Mouse (Mus musculus) forebrain, embryonic 11.5 days (tissue): ENCODE data around the gene Cd3d. TPM values are rescaled to one million over a fixed set of nuclear protein-coding genes. Genes with fewer than 3 reads are reported as not detected.
A peak's percentile ranks its signal among the peaks of the same experiment; 100 is the strongest.

Experiments
- ATAC-seq: fragments of 200-750 bp; cut with Nextera tagmentation; replicated peaks from 2 replicates; pipeline ENCODE4 v1.8.0; 2017; ENCODE audit warnings: moderate TSS enrichment; ENCODE audit not compliant: low FRiP score
- DNase-seq: peaks from one replicate; pipeline ENCODE4 v3.0.0-alpha.2; 2017; ENCODE audit warnings: low spot score
- H3K27ac ChIP-seq: fragments of 300-500 bp; sonication (generic); 2 replicates; pipeline ENCODE4 v1.5.1; 2014; ENCODE audit warnings: low read depth, low read length
- H3K27me3 ChIP-seq: fragments of 300-500 bp; sonication (generic); 2 replicates; pipeline ENCODE4 v1.6.1; 2014; ENCODE audit warnings: mild to moderate bottlenecking, low read length, mixed read lengths; ENCODE audit not compliant: control insufficient read depth, insufficient read depth
- H3K36me3 ChIP-seq: fragments of 300-500 bp; sonication (generic); 2 replicates; pipeline ENCODE4 v1.6.1; 2014; ENCODE audit warnings: mild to moderate bottlenecking, low read length, moderate library complexity, mixed read lengths; ENCODE audit not compliant: control insufficient read depth, insufficient read depth
- H3K4me1 ChIP-seq: fragments of 300-500 bp; sonication (generic); replicated peaks from 2 replicates; pipeline ENCODE4 v1.6.1; 2014; ENCODE audit warnings: low read length, mixed read lengths; ENCODE audit not compliant: control insufficient read depth, insufficient read depth
- H3K4me2 ChIP-seq: fragments of 300-500 bp; sonication (generic); 2 replicates; pipeline ENCODE4 v1.6.1; 2014; ENCODE audit warnings: low read depth, mild to moderate bottlenecking, low read length, moderate library complexity, mixed read lengths; ENCODE audit not compliant: severe bottlenecking
- H3K4me3 ChIP-seq: fragments of 300-500 bp; sonication (generic); 2 replicates; pipeline ENCODE4 v1.5.1; 2014; ENCODE audit warnings: low read depth, low read length
- H3K9ac ChIP-seq: fragments of 300-500 bp; sonication (generic); 2 replicates; pipeline ENCODE4 v1.6.1; 2014; ENCODE audit warnings: low read length
- H3K9me3 ChIP-seq: fragments of 300-500 bp; sonication (generic); 2 replicates; pipeline ENCODE4 v1.6.1; 2016; ENCODE audit warnings: low read length, mixed read lengths; ENCODE audit not compliant: control insufficient read depth
- WGBS: fragments of 180-500 bp; shearing (Covaris S2); extraction: QIAGEN DNeasy Blood & Tissue Kit; methylation state at CpG from one replicate; pipeline ENCODE4 v1.1.7; 2014; 5-methylcytosine and 5-hydroxymethylcytosine counted together
- polyA plus RNA-seq: library from polyadenylated mRNA; unstranded; fragments of >200 nt; fragmentation: Nextera tagmentation; extraction: Ambion mirVana; gene quantifications from 2 replicates; pipeline ENCODE4 v1.2.1, GENCODE M21; 2014

Gene Cd3d
- polyA plus RNA-seq, 1 experiment from 2014 or later, result not detected

GRCm38 (mm10) chr9:45014879-45015278 is 33.3 kb downstream of the Cd3d start:
- no peak overlapping the region for H3K9ac ChIP-seq
- H3K36me3 ChIP-seq, result no peaks in the 10 kb centered on the region
- H3K9me3 ChIP-seq, result no peaks in the 10 kb centered on the region
- no peak for DNase-seq
- no peak overlapping the region for H3K4me3 ChIP-seq
- H3K27ac ChIP-seq, result no peak overlapping the region
- no peaks in the 10 kb centered on the region for H3K4me1 ChIP-seq
- no peaks in the 10 kb centered on the region for H3K27me3 ChIP-seq
- 44% methylated on average over 2 of the region's 2 CpGs for WGBS
- no peak overlapping the region for H3K4me2 ChIP-seq
- ATAC-seq, result no peak

- Histone ChIP-seq H3K27me3 (no peaks in the 10 kb centered on the region), H3K4me1 (no peaks in the 10 kb centered on the region), H3K9ac (no peak overlapping the region), H3K27ac (no peak overlapping the region), H3K4me3 (no peak overlapping the region), H3K9me3 (no peaks in the 10 kb centered on the region), H3K4me2 (no peak overlapping the region), H3K36me3 (no peaks in the 10 kb centered on the region)
- 70% methylated on average over 3 of the region's 3 CpGs for WGBS
- DNase-seq, result no peak
- no peak for ATAC-seq
Measured at GRCm38 (mm10) chr9:45015841-45016240, 34.3 kb downstream of the Cd3d start.

- Histone ChIP-seq H3K27me3 (no peaks in the 10 kb centered on the region), H3K9me3 (no peaks in the 10 kb centered on the region), H3K4me2 (no peak overlapping the region), H3K9ac (no peak overlapping the region), H3K27ac (no peak overlapping the region), H3K4me1 (no peaks in the 10 kb centered on the region), H3K36me3 (no peaks in the 10 kb centered on the region), H3K4me3 (no peak overlapping the region)
- DNase-seq (no peak), ATAC-seq (no peak)
- 88% methylated on average over 11 of the region's 11 CpGs for WGBS
Measured at GRCm38 (mm10) chr9:45018031-45018430, 36.4 kb downstream of the Cd3d start.

GRCm38 (mm10) chr9:45022800-45023199 is 41.2 kb downstream of the Cd3d start:
- 8% methylated on average over 3 of the region's 3 CpGs for WGBS
- Histone ChIP-seq H3K27ac (no peak overlapping the region), H3K9me3 (no peaks in the 10 kb centered on the region), H3K4me1 (no peaks in the 10 kb centered on the region), H3K4me2 (no peak overlapping the region), H3K4me3 (no peak overlapping the region), H3K36me3 (no peaks in the 10 kb centered on the region), H3K27me3 (no peaks in the 10 kb centered on the region), H3K9ac (no peak overlapping the region)
- DNase-seq (peak; percentile 65), ATAC-seq (no peak)

- 67% methylated on average over 3 of the region's 3 CpGs for WGBS
- Histone ChIP-seq H3K4me1 (no peaks in the 10 kb centered on the region), H3K4me2 (no peak overlapping the region), H3K9ac (no peak overlapping the region), H3K27me3 (no peaks in the 10 kb centered on the region), H3K27ac (no peak overlapping the region), H3K4me3 (no peak overlapping the region), H3K9me3 (no peaks in the 10 kb centered on the region), H3K36me3 (no peaks in the 10 kb centered on the region)
- DNase-seq (no peak), ATAC-seq (no peak)
Measured at GRCm38 (mm10) chr9:45023638-45024037, 42.1 kb downstream of the Cd3d start.

- Histone ChIP-seq H3K4me2 (no peak overlapping the region), H3K4me3 (no peak overlapping the region), H3K9me3 (no peaks in the 10 kb centered on the region), H3K36me3 (no peaks in the 10 kb centered on the region), H3K27ac (no peak overlapping the region), H3K27me3 (no peaks in the 10 kb centered on the region), H3K4me1 (no peaks in the 10 kb centered on the region), H3K9ac (no peak overlapping the region)
- ATAC-seq (no peak), DNase-seq (peak; percentile 32)
- WGBS, result 86% methylated on average over 2 of the region's 2 CpGs
Measured at GRCm38 (mm10) chr9:45024187-45024586, 42.6 kb downstream of the Cd3d start.

GRCm38 (mm10) chr9:45027376-45027775 is 45.8 kb downstream of the Cd3d start:
- ATAC-seq, result no peak
- WGBS, result 76% methylated on average over 8 of the region's 8 CpGs

GRCm38 (mm10) chr9:45030341-45030740 is 48.8 kb downstream of the Cd3d start:
- no peak overlapping the region for H3K4me3 ChIP-seq
- WGBS, result 73% methylated on average over 6 of the region's 6 CpGs
- no peaks in the 10 kb centered on the region for H3K9me3 ChIP-seq
- ATAC-seq (no peak), DNase-seq (no peak)
- no peaks in the 10 kb centered on the region for H3K4me1 ChIP-seq
- no peaks in the 10 kb centered on the region for H3K27me3 ChIP-seq
- no peak overlapping the region for H3K4me2 ChIP-seq
- H3K36me3 ChIP-seq, result no peaks in the 10 kb centered on the region
- no peak overlapping the region for H3K27ac ChIP-seq
- no peak overlapping the region for H3K9ac ChIP-seq

More at GRCm38 (mm10) chr9:45027376-45027775, 45.8 kb downstream of the Cd3d start:
- Histone ChIP-seq H3K9me3 (no peaks in the 10 kb centered on the region), H3K27ac (no peak overlapping the region), H3K36me3 (no peaks in the 10 kb centered on the region), H3K4me3 (no peak overlapping the region), H3K9ac (no peak overlapping the region), H3K4me2 (no peak overlapping the region), H3K27me3 (no peaks in the 10 kb centered on the region), H3K4me1 (no peaks in the 10 kb centered on the region)
- DNase-seq, result no peak

GRCm38 (mm10) chr9:45032261-45032660 is 50.7 kb downstream of the Cd3d start:
- Histone ChIP-seq H3K4me2 (no peak overlapping the region), H3K27me3 (no peaks in the 10 kb centered on the region), H3K36me3 (no peaks in the 10 kb centered on the region), H3K4me3 (no peak overlapping the region), H3K27ac (no peak overlapping the region), H3K4me1 (no peaks in the 10 kb centered on the region), H3K9me3 (no peaks in the 10 kb centered on the region), H3K9ac (no peak overlapping the region)
- ATAC-seq (no peak), DNase-seq (no peak)
- 83% methylated on average over 2 of the region's 2 CpGs for WGBS
